Mouse (Mus musculus): ENCODE data around the gene 4833420G17Rik. TPM values are rescaled to one million over a fixed set of nuclear protein-coding genes. Genes with fewer than 3 reads are reported as not detected.
"Not testable (repeated sequence)": the region's sequence is repeated elsewhere in the genome, so short reads cannot be mapped to it uniquely, and the experiment has no call there.

4833420G17Rik gene
- polyA plus RNA-seq, 1 experiment = 22.2 TPM

GRCm38 (mm10) chr13:119487354-119487753 is 24.8 kb downstream of the 4833420G17Rik start:
- no peak overlapping the region for H3K27ac ChIP-seq (ENCODE audit: insufficient read depth, low read length)
- no peaks in the 10 kb centered on the region for H3K27me3 ChIP-seq (ENCODE audit: control insufficient read depth, insufficient read depth, low read length)
- no peak for DNase-seq (ENCODE audit: low read depth in 1 of 2, low spot score in 2 of 2)
- H3K4me3 ChIP-seq (ENCODE audit: extremely low read depth, insufficient read depth, insufficient read length) = no peak overlapping the region
- H3K36me3 ChIP-seq (ENCODE audit: control insufficient read depth, insufficient read depth, low read length) = peaks cover 10% of the 10 kb centered on the region
- TF ChIP-seq POLR2A (IDR thresholded peaks at IDR 0.05; ENCODE audit: low read depth, low read length) = no peak
- no peak for TF ChIP-seq CTCF (IDR thresholded peaks at IDR 0.05; ENCODE audit: extremely low read depth, insufficient read depth, insufficient read length, insufficient replicate concordance)
- 69% methylated on average over 7 of the region's 7 CpGs for WGBS
- H3K4me1 ChIP-seq (ENCODE audit: control insufficient read depth, insufficient read depth, insufficient read length) = no peaks in the 10 kb centered on the region

- DNase-seq (ENCODE audit: low read depth in 1 of 2, low spot score in 2 of 2) = peak; percentile 66 to 76
- Histone ChIP-seq H3K27me3 (ENCODE audit: control insufficient read depth, insufficient read depth, low read length) (no peaks in the 10 kb centered on the region), H3K36me3 (ENCODE audit: control insufficient read depth, insufficient read depth, low read length) (peaks cover 8% of the 10 kb centered on the region), H3K27ac (ENCODE audit: insufficient read depth, low read length) (no peak within 1 kb of the TSS; the same call in 1 of the 2 replicates), H3K4me1 (ENCODE audit: control insufficient read depth, insufficient read depth, insufficient read length) (no peaks in the 10 kb centered on the region), H3K4me3 (ENCODE audit: extremely low read depth, insufficient read depth, insufficient read length) (peak within 1 kb of the TSS; percentile 67; the same call in 1 of the 2 replicates)
- TF ChIP-seq POLR2A (IDR thresholded peaks at IDR 0.05; ENCODE audit: low read depth, low read length) (no peak), CTCF (IDR thresholded peaks at IDR 0.05; ENCODE audit: extremely low read depth, insufficient read depth, insufficient read length, insufficient replicate concordance) (peak; percentile 6; the same call in 1 of the 2 replicates)
- 85% methylated on average over 87 of the region's 87 CpGs for WGBS
These were observed 25.5 kb downstream of the 4833420G17Rik start, which contains the start of the genes Tmem267 and 3110070M22Rik for GRCm38 (mm10) chr13:119487880-119488580. Gene Tmem267 (plus strand): TSS chr13:119488039. Gene 3110070M22Rik (minus strand): TSS chr13:119488383.

GRCm38 (mm10) chr13:119492083-119492482 is 29.5 kb downstream of the 4833420G17Rik start:
- not testable (repeated sequence) for H3K4me1 ChIP-seq (ENCODE audit: control insufficient read depth, insufficient read depth, insufficient read length); DNase-seq (ENCODE audit: low read depth in 1 of 2, low spot score in 2 of 2); H3K27me3 ChIP-seq (ENCODE audit: control insufficient read depth, insufficient read depth, low read length); H3K36me3 ChIP-seq (ENCODE audit: control insufficient read depth, insufficient read depth, low read length); H3K27ac ChIP-seq (ENCODE audit: insufficient read depth, low read length); H3K4me3 ChIP-seq (ENCODE audit: extremely low read depth, insufficient read depth, insufficient read length)
- WGBS = 90% methylated on average over 10 of the region's 10 CpGs

GRCm38 (mm10) chr13:119494938-119495337 is 32.4 kb downstream of the 4833420G17Rik start:
- H3K27ac ChIP-seq (ENCODE audit: insufficient read depth, low read length); H3K4me3 ChIP-seq (ENCODE audit: extremely low read depth, insufficient read depth, insufficient read length); DNase-seq (ENCODE audit: low read depth in 1 of 2, low spot score in 2 of 2); H3K36me3 ChIP-seq (ENCODE audit: control insufficient read depth, insufficient read depth, low read length); H3K27me3 ChIP-seq (ENCODE audit: control insufficient read depth, insufficient read depth, low read length); H3K4me1 ChIP-seq (ENCODE audit: control insufficient read depth, insufficient read depth, insufficient read length): not testable (repeated sequence)
- WGBS = 95% methylated on average over 13 of the region's 22 CpGs

Other genes starting within 250 kb of the 4833420G17Rik start
- gene Paip1, start 34.2 kb upstream of the 4833420G17Rik start, polyA plus RNA-seq (2012; rRNA removed) = 7.2 and 7.8 TPM in 2 replicates
- gene Tmem267, start 25.3 kb downstream of the 4833420G17Rik start, polyA plus RNA-seq (2012; rRNA removed) = 2.4 and 3.4 TPM in 2 replicates
- gene 3110070M22Rik, start 25.6 kb downstream of the 4833420G17Rik start, polyA plus RNA-seq (2012; rRNA removed) = 1.5 and 1.7 TPM in 2 replicates
- not detected in 2 replicates for gene Ccl28, start 161.1 kb downstream of the 4833420G17Rik start, polyA plus RNA-seq (2012; rRNA removed)
- 7.1 and 7.9 TPM in 2 replicates for gene Hmgcs1, start 227.6 kb downstream of the 4833420G17Rik start, polyA plus RNA-seq (2012; rRNA removed)

All from spleen, adult 2 months (tissue).